Mouse (Mus musculus): ENCODE measurements around the gene Numb. TPM values are rescaled to one million over a fixed set of nuclear protein-coding genes. Genes with fewer than 3 reads are reported as not detected.
"Not testable (repeated sequence)": the region's sequence is repeated elsewhere in the genome, so short reads cannot be mapped to it uniquely, and the experiment has no call there.

The Numb gene
- total RNA-seq (2021) = 10 to 100 TPM; 31.6 to 32.1 TPM
- long read RNA-seq, experiment 1, transcript Numb-204 (11 exons, 3,549 nt) = major isoform, 11 of 26 reads
- long read RNA-seq, experiment 1, partial matches to known transcripts = 4 of 26 reads
- long read RNA-seq, experiment 1, other reads (novel, unspliced or antisense) = 11 of 26 reads
- long read RNA-seq, experiment 2, partial matches to known transcripts = 5 of 22 reads
- long read RNA-seq, experiment 2, other reads (novel, unspliced or antisense) = 14 of 22 reads

GRCm38 (mm10) chr12:83921535-83922381, at the start of gene Numb:
Gene Numb (minus strand): TSS chr12:83921934.
- DNase-seq (ENCODE audit: low spot score in 2 of 2) = peak; percentile 97 to 99

- DNase-seq (ENCODE audit: low spot score in 2 of 2) = no peak
Measured at GRCm38 (mm10) chr12:83965235-83965634, 43.5 kb upstream of the Numb start.

GRCm38 (mm10) chr12:83958278-83958677, 36.5 kb upstream of the Numb start:
- DNase-seq (ENCODE audit: low spot score in 2 of 2) = no peak

GRCm38 (mm10) chr12:83951711-83952575, 30.2 kb upstream of the Numb start:
- no peak for DNase-seq (ENCODE audit: low spot score in 2 of 2)

GRCm38 (mm10) chr12:83950840-83951701, 29.3 kb upstream of the Numb start:
- DNase-seq (ENCODE audit: low spot score in 2 of 2) = peak; percentile 50 to 52

GRCm38 (mm10) chr12:83950493-83950839, 28.7 kb upstream of the Numb start, which contains the start of gene Riox1:
Gene Riox1 (plus strand): TSS chr12:83950608.
- peak; percentile 75 to 83 for DNase-seq (ENCODE audit: low spot score in 2 of 2)

- DNase-seq (ENCODE audit: low spot score in 2 of 2) = no peak
Measured at GRCm38 (mm10) chr12:83949776-83950492, 28.2 kb upstream of the Numb start.

- DNase-seq (ENCODE audit: low spot score in 2 of 2) = no peak
Measured at GRCm38 (mm10) chr12:83949043-83949442, 27.3 kb upstream of the Numb start.

GRCm38 (mm10) chr12:83947260-83947811, 25.6 kb upstream of the Numb start:
- no peak for DNase-seq (ENCODE audit: low spot score in 2 of 2)

- DNase-seq (ENCODE audit: low spot score in 2 of 2) = no peak
Measured at GRCm38 (mm10) chr12:83941938-83942337, 20.2 kb upstream of the Numb start.

GRCm38 (mm10) chr12:83940031-83940430, 18.3 kb upstream of the Numb start:
- no peak for DNase-seq (ENCODE audit: low spot score in 2 of 2)

GRCm38 (mm10) chr12:83939332-83939731, 17.6 kb upstream of the Numb start:
- DNase-seq (ENCODE audit: low spot score in 2 of 2) = no peak

- not testable (repeated sequence) for DNase-seq (ENCODE audit: low spot score in 2 of 2)
Measured at GRCm38 (mm10) chr12:83938592-83938991, 16.9 kb upstream of the Numb start.

- DNase-seq (ENCODE audit: low spot score in 2 of 2) = no peak
Measured at GRCm38 (mm10) chr12:83937600-83937999, 15.9 kb upstream of the Numb start.

GRCm38 (mm10) chr12:83929186-83929804, 7.6 kb upstream of the Numb start:
- no peak for DNase-seq (ENCODE audit: low spot score in 2 of 2)

GRCm38 (mm10) chr12:83927747-83928146, 6.0 kb upstream of the Numb start:
- DNase-seq (ENCODE audit: low spot score in 2 of 2) = no peak

GRCm38 (mm10) chr12:83926061-83926460, 4.3 kb upstream of the Numb start:
- no peak for DNase-seq (ENCODE audit: low spot score in 2 of 2)

GRCm38 (mm10) chr12:83925160-83925703, 3.5 kb upstream of the Numb start:
- DNase-seq (ENCODE audit: low spot score in 2 of 2) = no peak

- DNase-seq (ENCODE audit: low spot score in 2 of 2) = no peak
Measured at GRCm38 (mm10) chr12:83924332-83924731, 2.6 kb upstream of the Numb start.
